9 mouse cellular contexts compared by ENCODE assay signal in the genomic region with DNA sequence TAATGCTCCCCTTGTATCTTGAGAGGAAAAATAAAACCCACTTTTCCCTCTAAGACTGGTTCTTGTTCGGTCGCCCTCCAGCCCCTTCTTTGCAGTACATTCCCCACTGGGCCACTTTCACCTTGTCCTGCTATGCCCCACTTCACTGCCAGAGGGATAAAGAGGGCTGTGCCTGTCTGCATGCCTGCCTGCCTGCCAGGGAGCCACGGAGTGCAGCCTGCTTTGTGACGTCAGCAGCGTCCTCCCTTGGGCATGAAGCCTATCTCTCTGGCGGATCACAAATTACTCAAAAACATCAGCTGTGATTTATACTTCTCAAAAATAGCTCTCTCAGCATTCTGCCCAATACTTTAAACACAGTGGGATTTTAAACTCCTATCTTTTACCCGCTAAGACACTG. TPM values are rescaled to one million over a fixed set of nuclear protein-coding genes. Genes with fewer than 3 reads are reported as not detected.
A peak's percentile ranks its signal among the peaks of the same experiment; 100 is the strongest.
DNase-seq lines count a peak whose midpoint lies in the region; ATAC-seq lines count a peak whose summit lies in the region.
"Had no signal": no experiment of that assay in that cellular context is flagged by ENCODE, and none has a peak within 500 bp of the region (broad histone marks: within the 10 kb centered on the region; RNA-seq: fewer than 3 reads in every experiment).

No protein-coding gene starts in this region.

- H3K4me1 ChIP-seq in kidney, embryonic 16.5 days (ENCODE audit: insufficient read depth, low read length): no peaks in the 10 kb centered on the region
- H3K4me1 ChIP-seq in embryonic facial prominence, embryonic 15.5 days: peaks cover 19% of the 10 kb centered on the region; the same call in 1 of the 2 replicates

- no peak overlapping the region; the same call in 1 of the 2 replicates for H3K4me2 ChIP-seq in kidney, embryonic 16.5 days (replicated peaks; ENCODE audit: low read depth, low read length)
- no peak overlapping the region for H3K4me2 ChIP-seq in embryonic facial prominence, embryonic 15.5 days (replicated peaks)
- H3K4me2 ChIP-seq: limb, embryonic 13.5 days had no signal

- H3K27me3 ChIP-seq in kidney, embryonic 16.5 days (ENCODE audit: insufficient read depth, low read length): peaks cover 41% of the 10 kb centered on the region
- H3K27me3 ChIP-seq in embryonic facial prominence, embryonic 15.5 days: peaks cover 18% of the 10 kb centered on the region

- no peaks in the 10 kb centered on the region for H3K9me3 ChIP-seq in kidney, embryonic 16.5 days (ENCODE audit: low read length)
- no peaks in the 10 kb centered on the region for H3K9me3 ChIP-seq in embryonic facial prominence, embryonic 15.5 days (replicated peaks)

- no peaks in the 10 kb centered on the region for H3K36me3 ChIP-seq in kidney, embryonic 16.5 days (ENCODE audit: insufficient read depth, low read length)
- no peaks in the 10 kb centered on the region for H3K36me3 ChIP-seq in embryonic facial prominence, embryonic 15.5 days
- H3K36me3 ChIP-seq: limb, embryonic 13.5 days had no signal

- no peak for ATAC-seq in kidney, embryonic 16.5 days (ENCODE audit: low FRiP score, low TSS enrichment)
- ATAC-seq in embryonic facial prominence, embryonic 15.5 days (ENCODE audit: insufficient number of reproducible peaks, low FRiP score, low TSS enrichment, low read depth): peak; percentile 29; the same call in 1 of the 2 replicates

- 25% methylated on average over 7 of the region's 7 CpGs for WGBS in kidney, embryonic 16.5 days
- WGBS in embryonic facial prominence, embryonic 15.5 days: 21% methylated on average over 7 of the region's 7 CpGs

- peak; percentile 10 for DNase-seq in kidney, adult 11 months
- peak; percentile 66 for DNase-seq in adrenal gland, postnatal 25 days
- DNase-seq in kidney, postnatal 36 days: peak; percentile 21 to 25
- peak; percentile 33 for DNase-seq in right cerebral cortex, adult 18-20 months
- DNase-seq in thymus, postnatal 0 days (ENCODE audit: low spot score): no peak
- DNase-seq in spleen, postnatal 14 days (ENCODE audit: low spot score in 2 of 2): no peak

- no peak overlapping the region for H3K9ac ChIP-seq in kidney, embryonic 16.5 days (replicated peaks; ENCODE audit: low read length)
- no peak overlapping the region for H3K9ac ChIP-seq in embryonic facial prominence, embryonic 15.5 days
- H3K9ac ChIP-seq: limb, embryonic 13.5 days had no signal

- H3K4me3 ChIP-seq in kidney, embryonic 16.5 days (ENCODE audit: low read length): no peak overlapping the region
- H3K4me3 ChIP-seq in embryonic facial prominence, embryonic 15.5 days (replicated peaks): no peak overlapping the region
- H3K4me3 ChIP-seq: limb, embryonic 13.5 days had no signal

- no peak overlapping the region for H3K27ac ChIP-seq in kidney, embryonic 16.5 days (ENCODE audit: low read length)
- no peak overlapping the region for H3K27ac ChIP-seq in embryonic facial prominence, embryonic 15.5 days (replicated peaks)
- H3K27ac ChIP-seq: limb, embryonic 13.5 days had no signal

RNA-seq across cellular contexts. Expression of a gene that starts 6.2 kb away (rescaled TPM):
- polyA plus RNA-seq in kidney, embryonic 16.5 days (2015; fragmentation: Nextera tagmentation; extraction: Ambion mirVana): 0.32 and 0.47 TPM in 2 replicates
- total RNA-seq in adrenal gland, postnatal 25 days (2021): 0.58 and 1.3 TPM in 2 replicates
- polyA plus RNA-seq in embryonic facial prominence, embryonic 15.5 days (2015; fragmentation: Nextera tagmentation; extraction: Ambion mirVana): 0.46 and 0.57 TPM in 2 replicates
- polyA plus RNA-seq in thymus, postnatal 0 days (2015; fragmentation: Nextera tagmentation; extraction: Ambion mirVana): 0.13 TPM in 1 of 2 replicates, not detected in the other

RNA-seq across cellular contexts. Expression of a gene that starts 6.3 kb away (rescaled TPM):
- 0.71 and 0.95 TPM in 2 replicates for polyA plus RNA-seq in kidney, embryonic 16.5 days (2015; fragmentation: Nextera tagmentation; extraction: Ambion mirVana)
- total RNA-seq in adrenal gland, postnatal 25 days (2021): 27.2 and 47.6 TPM in 2 replicates
- 1.5 and 1.7 TPM in 2 replicates for polyA plus RNA-seq in embryonic facial prominence, embryonic 15.5 days (2015; fragmentation: Nextera tagmentation; extraction: Ambion mirVana)
- polyA plus RNA-seq in thymus, postnatal 0 days (2015; fragmentation: Nextera tagmentation; extraction: Ambion mirVana): 1.6 and 1.7 TPM in 2 replicates

Comparison
In these comparisons a context has a peak if more than half of its experiments do, and no peak if none do; other contexts are left out.
1. DNase-seq: peak in kidney, adult 11 months (single experiment), adrenal gland, postnatal 25 days (single experiment), kidney, postnatal 36 days (2 of 2) and right cerebral cortex, adult 18-20 months (single experiment); none in thymus, postnatal 0 days (single experiment) and spleen, postnatal 14 days (0 of 2).